Mouse (Mus musculus) ES-E14 (cell line): ENCODE measurements around the gene Hspb1.

ENCODE experiments used
- CHD2 ChIP-seq: IDR thresholded peaks from 2 replicates; pipeline ENCODE4 v1.6.1; 2014; ENCODE audit warnings: mild to moderate bottlenecking, low read depth, low read length, inconsistent platforms
- ZC3H11A ChIP-seq: IDR thresholded peaks from 2 replicates; pipeline ENCODE4 v1.6.1; 2012; ENCODE audit warnings: low read depth, mild to moderate bottlenecking, inconsistent platforms, low read length, borderline replicate concordance

GRCm38 (mm10) chr5:135934481-135935175 is 46.9 kb downstream of the Hspb1 start, which contains the start of gene Ywhag:
- TF ChIP-seq CHD2, result peak; percentile 14; the same call in 1 of the 2 replicates
- TF ChIP-seq ZC3H11A, result no peak
